In genomic region chr13:83565732-83566131, GRCm38 (mm10) we compare ENCODE assay signal across 8 mouse cellular contexts.
A peak's percentile ranks its signal among the peaks of the same experiment; 100 is the strongest.
DNase-seq lines count a peak whose midpoint lies in the region; ATAC-seq and TF ChIP-seq lines count a peak whose summit lies in the region.
"Had no signal": no experiment of that assay in that cellular context is flagged by ENCODE, and none has a peak within 500 bp of the region (broad histone marks: within the 10 kb centered on the region; RNA-seq: fewer than 3 reads in every experiment).

No protein-coding gene starts in this region.

- no peak for DNase-seq in left cerebral cortex, adult 2 months (ENCODE audit: extremely low spot score in 1 of 2, low spot score in 2 of 2)
- no peak for DNase-seq in left cerebral cortex, adult 11 months (ENCODE audit: low spot score)
- DNase-seq in adrenal gland, postnatal 14 days = peak; percentile 15
- peak; percentile 58 for DNase-seq in heart, adult 8-10 months (ENCODE audit: low spot score)
- no peak for DNase-seq in frontal cortex, postnatal 10 days (ENCODE audit: low spot score in 2 of 2)
- no peak for DNase-seq in thymus, adult 18-20 months
- DNase-seq: left cerebral cortex, postnatal 4 days had no signal

- no peak overlapping the region; the same call in 1 of the 2 replicates for H3K4me3 ChIP-seq in left cerebral cortex, adult 2 months

- TF ChIP-seq CTCF in left cerebral cortex, adult 2 months (IDR thresholded peaks at IDR 0.05) = no peak

- intact Hi-C loops in left cerebral cortex, adult 2 months (cut with DNase I) = no loop called here

- peak; percentile 59 for ATAC-seq in megakaryocyte, adult 5-6 weeks (ENCODE audit: poor library complexity, severe bottlenecking)

- H3K27ac ChIP-seq in left cerebral cortex, adult 2 months = peak overlapping the region; percentile 70

Comparison
In these comparisons a context has a peak if more than half of its experiments do, and no peak if none do; other contexts are left out.
1. DNase-seq: peak in adrenal gland, postnatal 14 days (single experiment) and heart, adult 8-10 months (single experiment); none in left cerebral cortex, adult 2 months (0 of 2), left cerebral cortex, adult 11 months (single experiment), frontal cortex, postnatal 10 days (0 of 2) and thymus, adult 18-20 months (0 of 2).